Mouse (Mus musculus) left cerebral cortex, postnatal 36 days (tissue): ENCODE measurements around the gene Ube4b. TPM values are rescaled to one million over a fixed set of nuclear protein-coding genes. Genes with fewer than 3 reads are reported as not detected.
"Not testable (repeated sequence)": the region's sequence is repeated elsewhere in the genome, so short reads cannot be mapped to it uniquely, and the experiment has no call there.

Experiments used
- DNase-seq, 2 experiments: peaks; one replicate each; pipeline ENCODE4 v3.0.0; 2021 to 2022; ENCODE audit warnings: low spot score in 2 of 2, mixed read lengths in 1 of 2
- intact Hi-C: fragments of 180-260 bp; cut with DNase I; formaldehyde crosslinking; loops from one replicate; pipeline ENCODE4 v1.15.1; 2025
- total RNA-seq, 2 experiments: library from RNA; stranded (reverse); gene quantifications; 2 replicates each; pipeline ENCODE4 v1.2.3; 2021

Gene Ube4b
- total RNA-seq: 100 to 1,000 TPM; 106 to 113 TPM

DNA sequence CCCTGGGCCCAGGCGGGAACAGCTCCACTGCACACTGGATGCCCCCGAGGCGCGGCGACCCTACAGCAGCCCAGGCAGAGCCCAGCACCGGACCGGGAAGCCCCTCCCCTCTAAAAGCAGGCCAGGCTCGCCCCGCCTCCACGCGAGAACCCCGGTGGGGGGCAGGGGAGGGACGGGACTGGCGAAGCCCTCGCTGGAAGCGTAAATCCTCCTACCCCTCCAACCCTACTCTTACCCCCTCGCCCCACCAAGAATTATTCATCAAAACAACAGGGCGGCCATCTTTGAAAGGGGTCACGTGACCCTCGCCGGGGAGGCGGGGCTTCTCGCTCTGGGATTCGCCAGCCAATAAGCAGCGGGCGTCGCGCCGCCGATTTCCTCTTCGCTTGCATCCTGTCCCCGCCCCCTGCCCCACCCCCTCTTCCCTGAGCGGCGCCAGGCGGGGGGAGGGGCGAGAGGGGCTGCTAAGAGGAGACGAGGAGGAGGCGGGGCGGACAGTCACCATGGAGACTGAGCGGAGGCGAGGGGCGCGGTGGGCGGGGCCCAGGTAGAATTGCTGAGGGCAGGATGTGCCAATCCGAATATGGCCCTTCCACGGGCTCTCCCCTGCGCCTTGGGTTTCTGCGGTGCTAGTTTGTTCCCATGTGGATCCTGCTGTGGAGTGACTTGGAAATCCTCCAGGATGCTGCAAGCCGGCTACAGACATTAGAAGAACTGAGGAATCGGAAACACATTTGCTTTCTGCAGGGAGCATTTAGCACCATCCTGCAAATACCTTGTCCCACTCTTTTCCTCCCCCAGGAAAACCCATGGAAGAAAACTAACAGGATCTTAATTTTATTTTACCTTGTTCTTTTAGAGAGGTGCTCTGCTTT is at the start of gene Ube4b:
Gene Ube4b, minus strand, starts transcription at position 425 of the 875 bp plus-strand sequence.
- intact Hi-C loops: loop anchor here (5.0 kb wide), 1 partner anchor 49 kb away; no protein-coding TSS in a partner anchor
- peak; percentile 96 to 98 for DNase-seq

DNA sequence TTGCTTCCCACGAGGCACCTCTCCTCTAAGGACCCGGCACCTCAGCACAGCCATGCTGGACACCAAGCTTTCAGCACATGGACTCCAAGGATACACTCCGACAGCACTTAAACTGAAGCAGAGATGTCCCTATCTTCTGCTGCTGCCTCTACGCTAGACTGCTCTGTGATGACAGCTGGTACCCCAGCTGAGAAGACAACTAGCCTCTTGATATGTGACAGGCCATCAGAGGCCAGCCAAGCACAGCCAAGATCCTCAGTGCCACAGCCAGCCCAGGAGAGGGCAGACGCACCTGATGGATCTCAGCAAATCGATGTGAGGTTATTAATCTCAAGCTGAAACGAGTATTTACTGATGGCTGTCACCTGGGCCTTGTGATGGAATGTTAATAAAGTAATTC is 48.5 kb upstream of the Ube4b start:
- intact Hi-C loops: no loop called here
- no peak for DNase-seq

DNA sequence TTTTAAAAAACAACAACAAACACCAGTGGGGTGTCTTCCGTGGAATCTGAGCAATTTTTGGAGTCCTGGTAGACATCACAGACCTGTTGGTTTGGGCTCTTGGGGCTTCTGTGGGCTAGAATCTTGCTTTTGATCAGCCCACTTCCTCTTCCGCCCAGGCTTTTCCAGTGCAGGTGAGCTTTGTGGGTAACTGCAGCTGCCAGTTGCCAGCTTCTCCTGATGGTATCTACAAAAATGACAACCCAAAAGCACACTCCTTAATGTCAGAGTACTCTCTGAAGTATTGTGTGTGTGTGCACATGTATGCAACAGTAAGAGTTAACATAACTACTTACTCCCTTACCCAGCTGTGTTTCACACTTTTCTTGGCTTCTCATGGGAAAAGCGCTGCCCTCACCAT is 43.0 kb upstream of the Ube4b start:
- intact Hi-C loops: no loop called here

DNA sequence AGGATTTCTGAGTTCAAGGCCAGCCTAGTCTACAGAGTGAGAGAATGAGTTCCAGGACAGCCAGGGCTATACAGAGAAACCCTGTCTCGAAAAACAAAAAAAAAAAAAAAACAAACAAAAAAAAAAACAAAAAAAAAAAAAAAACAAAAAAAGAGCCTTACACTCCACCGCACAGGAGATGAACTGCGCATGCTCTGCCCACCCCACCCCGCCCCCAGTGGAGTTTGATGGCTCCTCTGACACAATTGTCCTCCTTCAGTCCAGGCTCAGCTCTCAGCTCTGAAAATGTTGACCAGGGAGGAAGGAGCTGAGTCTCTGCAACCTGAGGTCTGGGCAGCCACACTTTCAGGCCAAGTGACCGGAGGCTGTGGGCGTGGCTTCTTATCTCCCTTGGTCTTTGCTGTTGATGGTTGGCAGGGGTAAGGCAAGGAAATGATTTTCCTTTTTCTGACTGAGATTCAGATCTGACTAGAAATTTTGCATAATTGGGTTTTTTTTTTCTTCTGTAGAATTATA is 36.9 kb upstream of the Ube4b start:
- intact Hi-C loops: no loop called here
- no peak for DNase-seq

More for the DNA sequence above, 43.0 kb upstream of the Ube4b start:
- DNase-seq: no peak

DNA sequence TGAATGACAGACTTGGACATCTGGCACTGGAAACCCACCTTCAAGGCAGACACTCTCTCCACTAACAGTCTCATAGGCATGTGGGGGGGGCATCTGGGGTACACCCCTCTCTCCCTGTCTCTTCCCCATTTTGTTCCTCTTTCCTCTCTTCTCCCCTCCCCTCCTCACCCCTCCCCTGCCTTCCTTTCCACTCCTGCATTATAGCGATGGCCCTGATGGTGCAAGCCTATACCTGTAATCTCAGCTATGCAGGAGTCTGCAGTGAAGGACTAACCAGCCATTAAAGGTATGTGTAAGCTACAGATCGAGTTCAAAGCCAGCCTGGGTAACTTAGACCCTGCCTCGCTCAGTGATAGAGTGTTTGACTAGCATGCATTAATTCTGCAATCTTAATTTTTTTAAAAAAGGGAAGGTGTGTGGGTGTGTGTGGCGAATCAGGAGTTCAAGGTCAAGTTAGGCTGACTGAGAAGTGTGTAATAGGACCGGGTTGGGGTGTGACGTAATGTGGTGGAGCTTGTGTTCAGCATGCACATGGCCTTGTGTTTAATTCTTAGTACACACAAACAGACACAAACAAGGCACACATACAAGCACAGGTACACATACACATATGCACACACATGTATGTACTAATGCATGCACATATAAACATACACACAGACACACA is 35.9 kb upstream of the Ube4b start:
- no peak for DNase-seq
- intact Hi-C loops: no loop called here

DNA sequence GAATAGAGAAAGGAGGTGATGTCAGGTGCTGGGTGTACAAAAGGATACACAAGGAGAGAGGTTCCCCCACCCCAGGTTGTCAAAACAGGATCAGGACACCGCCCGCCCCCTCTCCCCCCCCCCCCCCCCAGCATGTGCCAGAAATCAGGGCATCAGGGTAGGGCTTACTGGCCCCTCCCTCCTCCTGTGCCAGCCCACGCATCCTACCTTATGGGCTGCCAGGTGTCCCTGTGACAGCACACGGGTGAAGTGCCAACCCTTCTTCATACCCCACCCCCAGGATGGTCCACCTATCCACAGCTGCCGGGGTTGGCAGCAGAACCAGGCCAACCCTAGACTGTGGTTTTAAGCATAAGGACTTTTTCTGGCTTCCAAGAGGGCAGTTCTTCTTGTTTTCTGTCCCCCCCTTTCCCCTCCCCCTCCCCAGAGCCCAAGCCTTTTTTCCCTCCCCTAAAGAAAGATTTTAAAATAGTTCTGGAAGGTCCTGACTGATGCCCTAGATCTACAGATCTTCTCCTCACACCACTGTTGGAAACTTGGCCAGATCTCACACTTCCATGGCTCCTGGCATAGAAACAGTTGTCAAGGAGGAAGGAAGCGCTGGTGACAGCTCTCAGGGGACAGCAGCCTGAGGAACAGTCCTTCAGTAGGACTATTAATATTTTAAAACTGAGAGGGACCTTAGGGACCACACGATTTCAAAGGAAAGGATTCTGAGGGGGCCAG is 35.2 kb upstream of the Ube4b start:
- no peak for DNase-seq
- intact Hi-C loops: no loop called here

DNA sequence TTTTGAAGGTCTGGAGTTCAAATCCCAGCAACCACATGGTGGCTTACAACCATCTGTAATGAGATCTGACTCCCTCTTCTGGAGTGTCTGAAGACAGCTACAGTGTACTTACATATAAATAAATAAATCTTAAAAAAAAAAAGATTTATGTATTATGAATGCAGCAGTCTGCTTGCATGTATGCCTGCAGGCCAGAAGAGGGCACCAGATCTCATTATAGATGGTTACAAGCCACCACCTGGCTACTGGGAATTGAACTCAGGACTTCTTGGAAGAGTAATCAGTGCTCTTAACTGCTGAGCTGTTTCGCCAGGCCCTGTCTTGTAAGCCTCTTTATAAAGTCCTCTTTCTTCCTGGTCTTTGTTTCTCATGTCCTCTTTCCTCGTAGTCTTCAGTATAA is 33.9 kb upstream of the Ube4b start:
- DNase-seq, intact Hi-C loops: not testable (repeated sequence)

DNA sequence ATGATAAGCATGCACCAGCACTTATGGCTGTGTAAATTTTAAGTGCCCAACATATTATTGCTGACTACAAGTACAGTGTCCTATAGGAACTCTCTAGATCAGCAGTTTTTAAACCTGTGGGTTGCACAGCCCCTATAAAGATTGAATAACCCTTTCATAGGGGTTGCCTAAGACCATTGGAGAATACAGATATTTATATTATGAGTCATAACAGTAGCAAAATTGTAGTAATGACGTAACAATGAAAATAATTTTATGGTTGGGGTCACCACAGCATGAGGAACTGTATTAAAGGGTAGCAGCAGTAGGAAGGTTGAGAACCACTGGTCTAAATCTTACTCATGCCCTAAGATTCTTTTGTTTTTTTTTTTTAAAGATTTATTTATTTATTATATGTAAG is 32.9 kb upstream of the Ube4b start:
- intact Hi-C loops: no loop called here
- no peak for DNase-seq

DNA sequence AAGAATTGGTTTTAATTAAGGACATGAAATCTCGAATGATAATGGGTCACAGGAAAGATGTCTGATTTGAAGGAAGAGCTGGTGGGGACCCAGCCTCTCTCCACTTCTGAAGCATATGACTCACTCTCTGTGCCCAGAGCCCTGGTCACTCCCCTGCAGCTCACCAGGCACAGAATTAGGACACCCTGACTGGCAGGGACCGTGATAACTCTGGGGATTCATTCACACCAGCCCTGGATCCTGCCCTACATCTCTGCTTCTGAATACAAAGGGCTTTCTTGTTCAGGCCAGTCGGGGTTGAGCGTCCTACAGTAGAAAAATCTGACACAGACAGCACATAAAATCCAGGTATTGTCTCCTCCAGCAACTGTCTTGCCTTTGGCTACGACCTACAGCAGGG is 32.0 kb upstream of the Ube4b start:
- intact Hi-C loops: no loop called here
- no peak for DNase-seq

DNA sequence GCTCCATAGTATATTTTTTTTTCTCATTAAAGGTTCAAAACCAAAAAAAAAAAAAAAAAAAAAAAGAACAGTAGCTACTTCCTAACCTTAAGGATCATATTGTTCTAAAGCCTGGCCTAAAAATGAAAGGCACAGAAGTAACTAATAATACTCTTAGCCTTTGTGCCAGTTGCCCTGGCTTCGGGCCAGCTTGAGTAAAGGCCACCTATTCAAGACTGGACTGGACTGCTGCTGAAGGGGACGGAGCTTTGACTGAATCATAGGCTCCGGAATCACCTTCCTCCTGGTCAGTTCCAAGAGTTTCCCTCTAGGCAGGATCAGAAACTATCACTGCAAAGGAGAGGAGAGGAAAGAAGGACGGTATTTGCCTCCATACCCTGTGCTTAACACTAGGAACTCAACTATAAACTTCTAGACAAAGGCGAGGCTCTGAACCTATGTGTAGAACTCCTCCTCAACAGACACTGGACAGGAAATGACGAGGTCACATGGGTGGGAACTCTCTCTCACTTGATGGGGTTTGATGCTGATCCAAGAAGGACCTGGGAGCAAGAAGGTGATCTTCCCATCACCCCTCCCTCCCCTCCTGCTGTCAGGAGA is 31.4 kb upstream of the Ube4b start:
- DNase-seq: no peak

DNA sequence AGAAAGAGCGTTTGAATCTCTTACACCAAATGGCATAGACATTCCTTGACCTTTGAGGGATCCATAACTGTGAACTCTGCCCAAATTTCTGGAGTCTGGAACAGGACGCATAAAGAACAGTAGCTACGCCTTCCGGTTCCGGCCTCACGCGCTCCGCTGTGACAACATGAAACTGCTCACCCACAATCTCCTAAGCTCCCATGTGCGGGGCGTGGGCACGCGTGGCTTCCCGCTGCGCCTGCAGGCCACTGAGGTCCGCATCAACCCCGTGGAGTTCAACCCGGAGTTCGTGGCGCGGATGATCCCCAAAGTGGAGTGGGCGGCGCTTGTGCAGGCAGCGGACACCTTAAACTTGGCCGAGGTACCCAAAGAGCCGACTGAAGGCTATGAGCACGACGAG is 30.6 kb upstream of the Ube4b start:
- DNase-seq, intact Hi-C loops: not testable (repeated sequence)

More for the DNA sequence above, 31.4 kb upstream of the Ube4b start:
- intact Hi-C loops: no loop called here

DNA sequence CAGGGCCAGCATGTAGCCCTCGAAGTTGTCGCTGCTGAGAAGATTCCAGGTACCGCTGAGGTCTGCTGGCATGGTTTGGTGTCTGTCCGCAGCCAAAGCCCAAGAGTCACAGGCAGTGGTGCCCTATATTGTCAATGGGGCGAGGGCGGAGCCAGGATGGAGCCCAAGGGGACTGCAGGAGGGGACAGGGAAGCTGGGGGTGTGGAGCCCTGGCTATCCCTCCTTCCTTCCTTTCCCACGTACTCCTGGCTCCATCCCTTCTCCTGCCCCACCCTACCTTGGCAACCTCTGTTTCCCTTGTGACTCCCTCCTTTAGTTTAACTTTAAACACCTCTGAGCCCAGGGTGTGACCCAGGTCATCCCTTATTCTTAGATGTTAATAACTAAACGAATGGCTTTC is 28.3 kb upstream of the Ube4b start, which contains the start of gene Rbp7:
Gene Rbp7, minus strand, starts transcription at position 100 of the 400 bp plus-strand sequence.
- DNase-seq: no peak
- intact Hi-C loops: no loop called here

DNA sequence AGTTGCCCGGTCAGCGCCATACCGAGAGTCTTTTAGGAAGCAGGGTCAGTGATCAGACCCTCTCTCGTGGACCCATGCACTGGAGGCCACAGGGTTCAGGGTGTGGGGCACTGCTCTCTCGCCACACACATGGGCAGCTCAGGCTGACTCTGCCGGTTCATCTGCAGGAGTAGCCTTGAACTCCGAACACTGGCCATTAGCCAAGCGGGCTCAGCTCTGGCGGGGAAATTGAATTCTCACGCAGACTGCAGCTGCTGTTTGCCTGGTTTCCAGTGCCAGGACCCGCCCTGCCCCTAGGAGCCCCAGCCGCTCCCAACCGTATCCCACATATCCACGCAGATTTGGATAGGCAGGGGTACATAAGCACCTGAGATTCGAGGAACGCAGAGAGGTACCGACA is 27.7 kb upstream of the Ube4b start:
- intact Hi-C loops: no loop called here
- no peak for DNase-seq

DNA sequence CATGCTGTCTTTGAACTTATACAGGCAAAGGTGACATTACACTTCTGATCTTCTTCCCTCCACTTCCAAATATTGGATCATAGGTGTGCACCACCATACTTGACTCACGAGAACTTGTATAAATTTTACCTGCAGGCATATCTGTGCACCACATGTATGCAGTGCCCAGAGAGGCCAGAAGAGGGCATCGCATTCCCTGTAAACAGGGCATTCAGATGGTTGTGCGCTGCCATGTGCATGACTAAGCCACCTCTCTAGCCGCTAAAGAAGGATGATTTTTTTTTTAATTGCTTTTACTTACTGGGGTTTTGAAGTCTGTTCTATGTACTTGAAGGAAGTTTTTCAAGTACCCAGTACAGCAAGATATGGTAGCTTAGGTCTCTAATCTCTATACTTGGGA is 27.1 kb upstream of the Ube4b start:
- no peak for DNase-seq
- intact Hi-C loops: no loop called here

DNA sequence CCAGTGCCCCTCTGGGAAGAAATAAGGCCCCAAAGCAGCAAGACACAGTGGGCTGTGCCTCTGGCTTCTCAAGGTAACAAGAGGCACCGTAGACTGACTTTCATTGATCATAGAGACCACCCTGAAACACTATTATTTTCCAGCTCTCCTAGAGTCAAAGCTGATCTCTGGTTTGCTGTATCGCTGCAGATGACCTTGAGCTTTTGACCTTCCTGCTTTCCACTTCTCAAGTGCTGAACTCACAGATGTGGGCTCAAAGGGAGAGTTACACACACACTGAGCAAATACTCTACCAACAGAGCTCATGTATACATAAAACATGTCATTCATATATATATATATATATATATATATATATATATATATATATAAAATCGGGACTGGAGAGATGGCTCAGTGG is 24.1 kb upstream of the Ube4b start:
- intact Hi-C loops: no loop called here
- DNase-seq: no peak

DNA sequence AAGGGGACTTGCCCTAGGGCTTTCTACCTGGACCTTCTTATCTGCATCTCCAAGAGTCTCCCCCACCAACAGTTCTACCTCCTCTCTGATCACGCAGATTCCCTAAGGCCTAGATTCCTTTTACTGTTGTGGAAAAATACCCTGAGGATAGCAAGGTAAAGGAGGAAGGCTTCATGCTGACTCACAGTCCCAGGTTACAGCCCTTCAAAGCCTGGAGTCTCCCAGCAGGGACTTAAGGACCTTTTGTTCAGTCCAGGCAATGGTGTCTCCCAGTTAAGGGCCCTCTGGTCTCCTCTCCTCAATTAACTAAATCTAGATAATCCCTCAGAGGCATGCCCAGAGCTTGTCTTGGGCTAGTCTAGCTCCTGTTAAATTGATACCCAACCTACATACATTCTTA is 19.8 kb upstream of the Ube4b start:
- intact Hi-C loops: loop anchor here (5.0 kb wide), 1 partner anchor 299 kb away; no protein-coding TSS in a partner anchor
- DNase-seq: no peak

DNA sequence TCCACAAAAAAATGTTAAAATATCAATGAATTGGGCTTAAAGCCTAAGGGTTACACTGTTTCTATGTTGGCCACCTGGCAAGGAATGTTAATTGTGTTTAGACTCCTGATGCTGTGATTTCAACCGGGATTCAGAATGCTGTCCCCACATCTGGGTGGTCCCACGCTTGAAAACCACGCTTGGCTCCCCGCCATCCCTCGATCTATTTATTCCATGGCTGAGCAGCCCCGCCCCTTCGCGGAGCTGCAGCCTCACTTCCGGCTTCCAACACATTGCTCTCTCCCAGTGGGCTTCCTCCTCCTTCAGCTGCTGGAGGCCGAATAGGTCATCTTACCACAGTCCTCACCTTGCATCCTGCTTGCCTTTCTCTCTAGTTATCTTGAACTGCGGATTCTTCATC is 19.3 kb upstream of the Ube4b start:
- DNase-seq: peak in 1 of 2 experiments; percentile 12
- intact Hi-C loops: loop anchor here (5.0 kb wide), 1 partner anchor 299 kb away; no protein-coding TSS in a partner anchor

DNA sequence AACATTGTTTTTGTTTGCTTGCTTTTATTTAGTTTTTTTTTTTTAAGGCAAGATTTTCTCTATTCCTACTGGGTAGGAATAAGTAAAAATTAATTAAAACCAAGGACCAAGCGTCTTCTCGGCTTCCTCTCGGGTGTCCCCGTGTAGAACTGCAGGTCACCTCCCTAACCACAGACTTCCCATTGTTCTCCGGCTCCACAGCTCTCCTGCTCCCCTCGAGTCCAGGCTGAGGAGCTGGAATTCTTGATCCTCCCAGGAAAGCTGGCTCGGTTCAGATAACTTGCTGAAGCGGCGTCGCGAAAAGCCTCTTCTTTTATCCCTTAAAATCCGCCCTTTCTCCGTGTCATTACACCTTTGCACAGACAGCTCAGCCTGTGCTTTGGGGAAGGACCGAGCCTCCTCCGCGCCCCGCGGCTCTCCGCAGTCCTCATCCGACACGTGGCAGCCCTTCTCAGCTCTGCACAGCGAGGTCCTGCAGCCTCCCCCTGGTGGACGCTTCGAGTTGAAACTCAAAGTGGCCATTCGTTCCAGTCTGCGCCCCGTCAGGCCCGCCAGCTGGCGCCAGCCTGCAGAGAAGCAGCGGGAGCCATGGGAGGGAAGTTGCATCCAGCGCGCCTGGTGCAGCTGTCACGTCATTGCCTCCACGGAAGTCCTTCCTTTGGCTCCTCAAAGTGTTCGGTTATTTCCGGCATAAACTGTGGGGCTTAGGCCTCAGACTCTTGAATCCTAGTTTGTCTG is 18.6 kb upstream of the Ube4b start:
- peak; percentile 85 to 87 for DNase-seq
- intact Hi-C loops: loop anchor here (5.0 kb wide), 1 partner anchor 298 kb away; no protein-coding TSS in a partner anchor

DNA sequence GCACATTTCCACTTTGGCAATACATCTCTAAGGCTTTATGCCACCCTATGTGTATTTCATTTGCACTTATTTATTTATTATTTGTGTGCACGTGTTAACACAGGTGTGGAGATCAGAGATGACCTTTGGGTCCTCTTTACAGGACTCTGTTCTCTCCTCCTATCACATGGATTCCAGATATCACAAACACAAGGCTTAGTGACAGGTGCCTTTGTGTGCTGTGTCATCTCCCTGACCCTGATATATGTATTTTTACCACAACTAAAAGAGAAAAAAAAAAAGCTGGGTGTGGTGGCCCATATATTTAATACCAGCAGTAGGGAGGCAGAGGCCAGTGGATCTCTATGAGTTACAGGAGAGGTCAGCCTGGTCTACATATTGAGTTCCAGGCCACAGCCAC is 17.9 kb upstream of the Ube4b start:
- no peak for DNase-seq
- intact Hi-C loops: no loop called here
